ENCODE assay signal across 14 mouse cellular contexts in the genomic region with DNA sequence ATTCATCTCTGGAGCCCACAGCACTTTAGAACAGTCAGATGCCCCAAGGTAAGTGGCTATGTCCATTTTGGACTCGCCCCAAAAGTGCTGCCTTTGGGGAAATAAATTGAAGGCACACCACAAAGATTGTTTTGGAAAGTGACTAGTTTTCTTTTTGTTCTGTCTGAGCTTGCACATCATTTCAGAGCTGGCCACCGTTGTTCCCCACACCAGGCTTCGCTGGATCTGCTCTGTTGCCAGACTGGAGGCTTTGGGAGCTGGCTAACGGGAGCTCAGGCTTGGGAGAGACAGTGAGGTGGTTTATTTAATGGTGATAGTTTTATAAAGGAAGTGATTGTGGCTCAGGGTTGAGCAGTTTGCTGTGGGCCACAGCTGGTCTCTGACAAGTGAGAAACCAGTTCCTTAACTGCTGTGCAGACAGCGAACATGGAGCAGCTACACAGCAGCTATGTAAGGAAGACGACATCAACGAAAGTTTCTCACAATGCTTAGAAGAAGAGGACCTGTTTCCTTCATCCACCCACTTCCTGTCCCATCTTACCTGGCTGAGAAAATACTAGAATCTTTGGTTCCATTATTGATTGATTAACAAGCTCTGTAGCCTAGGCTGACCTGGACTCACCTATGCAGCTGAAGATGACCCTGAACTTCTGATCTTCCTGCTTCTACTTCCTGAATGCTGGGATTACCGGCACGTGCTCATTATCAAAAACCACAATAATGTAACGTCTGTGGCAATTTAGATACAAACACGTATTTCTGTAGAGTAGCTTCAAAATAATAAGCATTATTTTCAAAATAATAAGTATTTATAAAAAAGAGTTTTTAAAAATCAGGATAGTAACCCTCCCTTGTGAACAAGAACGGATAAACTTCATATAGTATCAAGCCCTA.
DNase-seq lines count a peak whose midpoint lies in the region; ATAC-seq and TF ChIP-seq lines count a peak whose summit lies in the region.
"Had no signal": no experiment of that assay in that cellular context is flagged by ENCODE, and none has a peak within 500 bp of the region (broad histone marks: within the 10 kb centered on the region; RNA-seq: fewer than 3 reads in every experiment).

No protein-coding gene starts in this region.

- no peaks in the 10 kb centered on the region for H3K36me3 ChIP-seq in kidney, postnatal 0 days (ENCODE audit: insufficient read depth, low read length)
- H3K36me3 ChIP-seq in thymus, adult 2 months (ENCODE audit: control insufficient read depth, insufficient read depth, low read length): no peaks in the 10 kb centered on the region
- H3K36me3 ChIP-seq in hindbrain, embryonic 14.5 days (replicated peaks; ENCODE audit: control insufficient read depth, insufficient read depth): no peaks in the 10 kb centered on the region
- H3K36me3 ChIP-seq: liver, embryonic 13.5 days; midbrain, embryonic 10.5 days; neural tube, embryonic 15.5 days had no signal

- no peak overlapping the region for H3K4me2 ChIP-seq in kidney, postnatal 0 days (ENCODE audit: low read length)
- no peak overlapping the region for H3K4me2 ChIP-seq in hindbrain, embryonic 14.5 days (replicated peaks)
- H3K4me2 ChIP-seq: liver, embryonic 13.5 days; neural tube, embryonic 15.5 days had no signal

- H3K27ac ChIP-seq in kidney, postnatal 0 days: 0 out of 2 replicates have a peak overlapping the region, but pooled peaks have one; percentile 21
- no peak overlapping the region for H3K27ac ChIP-seq in thymus, adult 2 months (ENCODE audit: control insufficient read depth, insufficient read depth, low read length)
- no peak overlapping the region for H3K27ac ChIP-seq in hindbrain, embryonic 14.5 days
- H3K27ac ChIP-seq: layer of hippocampus, adult 2 months; liver, embryonic 13.5 days; midbrain, embryonic 10.5 days; neural tube, embryonic 15.5 days had no signal

- no peaks in the 10 kb centered on the region for H3K27me3 ChIP-seq in kidney, postnatal 0 days (ENCODE audit: insufficient read depth, low read length)
- H3K27me3 ChIP-seq in thymus, adult 2 months (ENCODE audit: control insufficient read depth, insufficient read depth, low read length): no peaks in the 10 kb centered on the region
- H3K27me3 ChIP-seq in hindbrain, embryonic 14.5 days (ENCODE audit: control insufficient read depth, insufficient read depth, low read length): no peaks in the 10 kb centered on the region
- H3K27me3 ChIP-seq: CH12.LX; liver, embryonic 13.5 days; neural tube, embryonic 15.5 days; Patski had no signal

- no peak for TF ChIP-seq POLR2A in thymus, adult 2 months (IDR thresholded peaks at IDR 0.05; ENCODE audit: control insufficient read depth, extremely low read depth, insufficient read depth, low read length, poor library complexity)

- no peak overlapping the region for H3K4me3 ChIP-seq in kidney, postnatal 0 days (replicated peaks; ENCODE audit: low read depth, low read length)
- H3K4me3 ChIP-seq in thymus, adult 2 months (ENCODE audit: control insufficient read depth, insufficient read depth, low read length): no peak overlapping the region
- no peak overlapping the region for H3K4me3 ChIP-seq in hindbrain, embryonic 14.5 days (replicated peaks; ENCODE audit: low read length)
- H3K4me3 ChIP-seq: layer of hippocampus, adult 2 months; liver, embryonic 13.5 days; midbrain, embryonic 10.5 days; neural tube, embryonic 15.5 days had no signal

- H3K9ac ChIP-seq in kidney, postnatal 0 days (ENCODE audit: low read depth, low read length): no peak overlapping the region
- no peak overlapping the region for H3K9ac ChIP-seq in hindbrain, embryonic 14.5 days
- H3K9ac ChIP-seq: liver, embryonic 13.5 days; neural tube, embryonic 15.5 days had no signal

- 57% methylated on average over 12 of the region's 12 CpGs for WGBS in kidney, postnatal 0 days
- WGBS in thymus, adult 2 months: 26% methylated on average over 12 of the region's 12 CpGs
- WGBS in hindbrain, embryonic 14.5 days: 86% methylated on average over 12 of the region's 12 CpGs

- H3K9me3 ChIP-seq in kidney, postnatal 0 days (replicated peaks; ENCODE audit: low read length): no peaks in the 10 kb centered on the region
- no peaks in the 10 kb centered on the region for H3K9me3 ChIP-seq in hindbrain, embryonic 14.5 days (ENCODE audit: control insufficient read depth, low read length)
- H3K9me3 ChIP-seq: liver, embryonic 13.5 days; midbrain, embryonic 10.5 days; neural tube, embryonic 15.5 days had no signal

- TF ChIP-seq CTCF in kidney, postnatal 0 days (IDR thresholded peaks at IDR 0.05; ENCODE audit: low read depth): no peak
- no peak for TF ChIP-seq CTCF in thymus, adult 2 months (IDR thresholded peaks at IDR 0.05; ENCODE audit: borderline replicate concordance, control insufficient read depth, extremely low read depth, insufficient read depth, low read length, poor library complexity)

- DNase-seq in kidney, postnatal 0 days (ENCODE audit: low spot score): peak; percentile 11
- no peak for DNase-seq in kidney, adult 18-20 months
- DNase-seq in thymus, postnatal 25 days: peak; percentile 11
- DNase-seq in thymus, adult 2 months: no peak
- DNase-seq in gastrocnemius, postnatal 25 days: peak; percentile 10
- DNase-seq in cerebellum, postnatal 25 days: no peak
- no peak for DNase-seq in hindbrain, embryonic 14.5 days (ENCODE audit: low spot score)
- DNase-seq: cerebellum, adult 11-12 months; liver, embryonic 13.5 days had no signal

- no peak for ATAC-seq in kidney, postnatal 0 days (replicated peaks; ENCODE audit: low FRiP score, low read depth)
- ATAC-seq in hindbrain, embryonic 14.5 days (ENCODE audit: low FRiP score): no peak
- ATAC-seq: Patski had no signal

- H3K4me1 ChIP-seq in kidney, postnatal 0 days (replicated peaks; ENCODE audit: insufficient read depth, low read length): no peaks in the 10 kb centered on the region
- no peaks in the 10 kb centered on the region for H3K4me1 ChIP-seq in thymus, adult 2 months (replicated peaks; ENCODE audit: control insufficient read depth, insufficient read depth, low read length)
- H3K4me1 ChIP-seq in hindbrain, embryonic 14.5 days (replicated peaks; ENCODE audit: control insufficient read depth, insufficient read depth, low read length): no peaks in the 10 kb centered on the region
- H3K4me1 ChIP-seq: liver, embryonic 13.5 days; midbrain, embryonic 10.5 days; neural tube, embryonic 15.5 days had no signal

Comparison
In these comparisons a context has a peak if more than half of its experiments do, and no peak if none do; other contexts are left out.
1. DNase-seq: peak in kidney, postnatal 0 days (single experiment), thymus, postnatal 25 days (single experiment) and gastrocnemius, postnatal 25 days (single experiment); none in kidney, adult 18-20 months (single experiment), thymus, adult 2 months (single experiment), cerebellum, postnatal 25 days (0 of 2) and hindbrain, embryonic 14.5 days (single experiment).